Mouse (Mus musculus) liver, embryonic 14.5 days (tissue): ENCODE data around the gene Cdca4. TPM values are rescaled to one million over a fixed set of nuclear protein-coding genes. Genes with fewer than 3 reads are reported as not detected.

Experiments used
- ATAC-seq: fragments of 200-750 bp; cut with Nextera tagmentation; 2 replicates; pipeline ENCODE4 v1.8.0; 2017; ENCODE audit warnings: moderate number of reproducible peaks, mild to moderate bottlenecking, moderate library complexity; ENCODE audit not compliant: insufficient read depth
- DNase-seq, 3 experiments: peaks; one replicate each; pipeline ENCODE4 v3.0.0-alpha.2; 2012 to 2013; ENCODE audit warnings: low read depth in 3 of 3, low spot score in 3 of 3
- H3K27ac ChIP-seq: fragments of 300-500 bp; sonication (generic); 2 replicates; pipeline ENCODE4 v1.5.1; 2014; ENCODE audit warnings: moderate library complexity, mild to moderate bottlenecking, control low read depth, inconsistent platforms
- H3K27me3 ChIP-seq: fragments of 300-500 bp; sonication (generic); 2 replicates; pipeline ENCODE4 v1.6.1; 2014; ENCODE audit warnings: mild to moderate bottlenecking, low read length, moderate library complexity; ENCODE audit not compliant: control insufficient read depth, insufficient read depth
- H3K36me3 ChIP-seq: fragments of 300-500 bp; sonication (generic); replicated peaks from 2 replicates; pipeline ENCODE4 v1.6.1; 2014; ENCODE audit warnings: low read depth; ENCODE audit not compliant: control insufficient read depth, insufficient read depth
- H3K4me1 ChIP-seq, 2 experiments: fragments of 200-500 bp in 1 of 2; fragments of 300-500 bp in 1 of 2; sonication (generic) in 1 of 2; replicated peaks; 2 replicates each; pipeline ENCODE4 v1.6.1; 2012 to 2014; ENCODE audit warnings: antibody characterized with exemption in 1 of 2, inconsistent platforms in 1 of 2, low read length in 1 of 2; ENCODE audit not compliant: control insufficient read depth in 2 of 2, insufficient read depth in 2 of 2
- H3K4me2 ChIP-seq: fragments of 300-500 bp; sonication (generic); 2 replicates; pipeline ENCODE4 v1.6.1; 2014; ENCODE audit warnings: low read depth, mild to moderate bottlenecking, control low read depth, moderate library complexity
- H3K4me3 ChIP-seq, 2 experiments: fragments of 200-500 bp in 1 of 2; fragments of 300-500 bp in 1 of 2; sonication (generic) in 1 of 2; 2 replicates each; pipeline ENCODE4 v1.5.1; 2012 to 2014; ENCODE audit warnings: low read depth in 2 of 2, low read length in 2 of 2, mild to moderate bottlenecking in 2 of 2, control low read depth in 1 of 2, inconsistent platforms in 1 of 2, moderate library complexity in 1 of 2; ENCODE audit not compliant: insufficient read depth in 1 of 2
- H3K9ac ChIP-seq: fragments of 300-500 bp; sonication (generic); replicated peaks from 2 replicates; pipeline ENCODE4 v1.6.1; 2014; ENCODE audit warnings: mild to moderate bottlenecking, control low read depth, moderate library complexity
- H3K9me3 ChIP-seq: fragments of 300-500 bp; sonication (generic); 2 replicates; pipeline ENCODE4 v1.6.1; 2016; ENCODE audit warnings: low read length, mixed read lengths; ENCODE audit not compliant: control insufficient read depth
- CTCF ChIP-seq: IDR thresholded peaks from 2 replicates; pipeline ENCODE4 v1.5.1; 2016; ENCODE audit warnings: antibody characterized with exemption, low read depth, control low read depth
- EP300 ChIP-seq: IDR thresholded peaks from 2 replicates; pipeline ENCODE4 v1.6.1; 2016; ENCODE audit warnings: antibody characterized with exemption, low read depth
- WGBS: fragments of 180-500 bp; shearing (Covaris S2); extraction: QIAGEN DNeasy Blood & Tissue Kit; methylation state at CpG from one replicate; pipeline ENCODE4 v1.1.7; 2014; ENCODE audit not compliant: insufficient replicate concordance; 5-methylcytosine and 5-hydroxymethylcytosine counted together
- polyA plus RNA-seq, 2 experiments: library from polyadenylated mRNA; depleted of rRNA in 1 of 2; stranded (reverse) in 1 of 2; unstranded in 1 of 2; fragments of >200 nt; fragmentation: Nextera tagmentation in 1 of 2; extraction: Ambion mirVana in 1 of 2; gene quantifications; 2 replicates each; pipeline versions ENCODE4 v1.2.1 to v1.2.3; 2012 to 2014

Gene Cdca4
- polyA plus RNA-seq, 2 experiments: 39.9 to 61.3 TPM

DNA sequence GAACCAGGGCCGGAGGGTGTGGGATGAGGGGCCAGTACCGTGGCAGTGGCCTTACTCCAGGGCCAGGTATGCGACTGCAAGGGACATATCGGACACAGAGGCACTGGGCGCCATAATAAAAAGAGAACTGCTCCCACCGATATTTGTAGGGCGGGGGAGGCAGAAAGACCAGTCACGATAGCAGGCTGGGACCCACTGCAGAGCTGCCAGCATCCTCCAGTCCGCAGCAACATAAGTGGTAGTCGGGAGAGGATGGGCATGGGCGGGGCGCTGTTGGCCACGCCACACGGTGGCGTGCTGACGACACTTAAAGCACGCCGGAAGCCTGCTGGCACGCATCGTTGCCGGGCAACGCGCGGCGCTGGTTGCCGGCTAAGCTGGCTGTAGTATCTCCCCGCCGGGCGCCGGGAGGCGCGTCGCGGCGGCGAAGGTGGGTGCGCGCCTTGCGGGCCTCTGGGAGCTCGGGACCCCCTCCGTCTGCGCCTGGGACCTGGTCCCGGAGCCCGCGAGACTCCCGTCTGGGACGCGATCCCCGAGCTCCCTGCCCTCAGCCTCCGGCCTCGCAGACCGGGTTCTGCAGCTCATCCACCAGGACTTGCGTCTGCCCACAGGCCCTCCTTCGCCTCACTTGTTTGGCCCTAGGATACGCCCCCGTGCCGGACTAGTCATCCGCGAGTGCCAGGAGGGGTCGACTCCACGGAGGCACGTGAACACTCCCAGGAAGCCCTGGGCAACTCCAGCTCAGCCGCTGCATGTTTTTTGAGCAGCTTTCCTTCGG, 20.4 kb downstream of the Cdca4 start, which contains the start of gene Clba1:
Clba1 (plus strand) TSS at position 351 of the 778 bp plus-strand sequence.
- peak; percentile 68 for TF ChIP-seq CTCF
- no peak for TF ChIP-seq EP300
- 2% methylated on average over 64 of the region's 64 CpGs for WGBS

GRCm38 (mm10) chr12:112808212-112808586, 21.0 kb downstream of the Cdca4 start:
- no peak for TF ChIP-seq CTCF
- no peak for TF ChIP-seq EP300
- H3K27me3 ChIP-seq: peaks cover 10% of the 10 kb centered on the region
- WGBS: 78% methylated on average over 5 of the region's 5 CpGs
- no peak for DNase-seq
- H3K4me3 ChIP-seq: no peak overlapping the region
- no peaks in the 10 kb centered on the region for H3K9me3 ChIP-seq
- no peaks in the 10 kb centered on the region for H3K36me3 ChIP-seq
- ATAC-seq: no peak
- no peak overlapping the region for H3K27ac ChIP-seq
- H3K9ac ChIP-seq: no peak overlapping the region
- H3K4me2 ChIP-seq: peak overlapping the region; percentile 74
- H3K4me1 ChIP-seq: no peaks in the 10 kb centered on the region

More for the DNA sequence above, 20.4 kb downstream of the Cdca4 start, which contains the start of gene Clba1:
- Histone ChIP-seq H3K4me2 (peak within 1 kb of the TSS; percentile 74), H3K27ac (no peak within 1 kb of the TSS), H3K9ac (peak within 1 kb of the TSS; percentile 27), H3K9me3 (no peaks in the 10 kb centered on the region), H3K4me3 (peak within 1 kb of the TSS; percentile 34 to 52), H3K27me3 (peaks cover 7% of the 10 kb centered on the region), H3K4me1 (no peaks in the 10 kb centered on the region), H3K36me3 (no peaks in the 10 kb centered on the region)
- ATAC-seq (peak; percentile 85), DNase-seq (peak; percentile 71 to 74 (median 74))

DNA sequence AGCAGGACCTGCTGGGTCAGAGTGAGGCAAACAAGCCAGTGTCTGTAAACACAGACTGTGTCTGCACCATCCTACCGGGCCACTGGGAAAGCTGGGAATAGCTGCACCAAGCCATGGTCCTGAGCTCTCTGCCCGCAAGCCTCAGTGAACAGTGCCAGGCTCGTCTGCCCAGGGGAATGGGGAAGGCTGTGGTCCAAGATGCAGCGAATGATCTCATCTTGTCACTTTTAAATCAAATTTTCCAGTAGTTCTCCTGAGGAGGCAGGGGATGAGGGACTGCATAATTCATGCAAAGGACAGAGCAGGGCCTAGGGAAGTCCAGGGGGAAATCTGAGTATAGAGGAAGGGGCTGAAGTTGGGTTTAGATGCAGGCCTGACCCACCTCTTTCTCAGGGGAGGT, 21.4 kb downstream of the Cdca4 start:
- 59% methylated on average over 4 of the region's 4 CpGs for WGBS

GRCm38 (mm10) chr12:112806044-112806443, 23.2 kb downstream of the Cdca4 start:
- no peaks in the 10 kb centered on the region for H3K36me3 ChIP-seq
- TF ChIP-seq CTCF (no peak), EP300 (no peak)
- no peak overlapping the region for H3K9ac ChIP-seq
- no peak overlapping the region for H3K27ac ChIP-seq
- no peak overlapping the region for H3K4me3 ChIP-seq
- H3K9me3 ChIP-seq: no peaks in the 10 kb centered on the region
- H3K4me1 ChIP-seq: no peaks in the 10 kb centered on the region
- no peak overlapping the region for H3K4me2 ChIP-seq
- H3K27me3 ChIP-seq: peaks cover 32% of the 10 kb centered on the region
- ATAC-seq: no peak
- WGBS: 47% methylated on average over 6 of the region's 6 CpGs
- no peak for DNase-seq

More for the DNA sequence above, 21.4 kb downstream of the Cdca4 start:
- Histone ChIP-seq H3K27me3 (peaks cover 14% of the 10 kb centered on the region), H3K9ac (no peak overlapping the region), H3K27ac (no peak overlapping the region), H3K9me3 (no peaks in the 10 kb centered on the region), H3K36me3 (no peaks in the 10 kb centered on the region), H3K4me3 (no peak overlapping the region), H3K4me2 (no peak overlapping the region), H3K4me1 (no peaks in the 10 kb centered on the region)
- ATAC-seq (no peak), DNase-seq (no peak)
- TF ChIP-seq CTCF (no peak), EP300 (no peak)

DNA sequence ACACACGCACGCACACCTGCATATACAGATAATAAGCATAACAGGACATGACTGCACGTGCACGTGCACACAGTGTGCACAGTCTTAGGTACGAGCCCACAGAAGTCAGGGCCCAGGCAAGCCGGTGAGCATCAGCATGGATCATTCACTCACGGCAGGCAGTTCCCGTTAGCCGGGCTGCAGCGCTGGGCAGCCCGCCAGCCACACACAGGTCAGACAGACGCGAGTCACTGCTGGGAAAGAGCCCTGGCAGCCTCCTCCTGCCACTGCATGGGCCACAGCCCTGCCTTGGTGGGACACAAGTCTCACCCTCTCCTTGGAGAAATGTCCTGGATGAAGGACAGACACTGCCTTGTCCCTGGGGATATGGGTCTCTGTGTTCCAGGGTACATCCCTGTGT, 25.2 kb downstream of the Cdca4 start:
- ATAC-seq (no peak), DNase-seq (no peak)
- no peaks in the 10 kb centered on the region for H3K4me1 ChIP-seq
- TF ChIP-seq EP300 (no peak), CTCF (no peak)
- H3K4me3 ChIP-seq: no peak overlapping the region
- peaks cover 29% of the 10 kb centered on the region for H3K27me3 ChIP-seq
- H3K9ac ChIP-seq: no peak overlapping the region
- H3K27ac ChIP-seq: no peak overlapping the region
- no peaks in the 10 kb centered on the region for H3K9me3 ChIP-seq
- H3K4me2 ChIP-seq: no peak overlapping the region
- H3K36me3 ChIP-seq: no peaks in the 10 kb centered on the region
- WGBS: 38% methylated on average over 13 of the region's 13 CpGs
